Mouse (Mus musculus) midbrain, embryonic 15.5 days (tissue): Measurements from ENCODE around the gene Parp16. TPM values are rescaled to one million over a fixed set of nuclear protein-coding genes. Genes with fewer than 3 reads are reported as not detected.
"Not testable (repeated sequence)": the region's sequence is repeated elsewhere in the genome, so short reads cannot be mapped to it uniquely, and the experiment has no call there.

Experiments used
- ATAC-seq: fragments of 200-750 bp; cut with Nextera tagmentation; replicated peaks from 2 replicates; pipeline ENCODE4 v1.8.0; 2017; ENCODE audit warnings: moderate TSS enrichment
- H3K27ac ChIP-seq: fragments of 300-500 bp; sonication (generic); 2 replicates; pipeline ENCODE4 v1.5.1; 2015; ENCODE audit warnings: mild to moderate bottlenecking, inconsistent platforms
- H3K27me3 ChIP-seq: fragments of 300-500 bp; sonication (generic); replicated peaks from 2 replicates; pipeline ENCODE4 v1.6.1; 2015; ENCODE audit warnings: inconsistent platforms
- H3K36me3 ChIP-seq: fragments of 300-500 bp; sonication (generic); replicated peaks from 2 replicates; pipeline ENCODE4 v1.6.1; 2015; ENCODE audit warnings: inconsistent platforms
- H3K4me1 ChIP-seq: fragments of 300-500 bp; sonication (generic); 2 replicates; pipeline ENCODE4 v1.6.1; 2015; ENCODE audit warnings: inconsistent platforms
- H3K4me2 ChIP-seq: fragments of 300-500 bp; sonication (generic); 2 replicates; pipeline ENCODE4 v1.6.1; 2015; ENCODE audit warnings: inconsistent platforms, mild to moderate bottlenecking, moderate library complexity
- H3K4me3 ChIP-seq: fragments of 300-500 bp; sonication (generic); 2 replicates; pipeline ENCODE4 v1.5.1; 2015; ENCODE audit warnings: mild to moderate bottlenecking, inconsistent platforms
- H3K9ac ChIP-seq: fragments of 300-500 bp; sonication (generic); 2 replicates; pipeline ENCODE4 v1.6.1; 2015; ENCODE audit warnings: mild to moderate bottlenecking, inconsistent platforms
- H3K9me3 ChIP-seq: fragments of 300-500 bp; sonication (generic); 2 replicates; pipeline ENCODE4 v1.6.1; 2016; ENCODE audit warnings: inconsistent platforms
- WGBS: fragments of 180-500 bp; shearing (Covaris S2); methylation state at CpG from one replicate; pipeline ENCODE4 v1.1.7; 2015; ENCODE audit warnings: mixed read lengths; 5-methylcytosine and 5-hydroxymethylcytosine counted together
- polyA plus RNA-seq: library from polyadenylated mRNA; unstranded; fragments of >200 nt; fragmentation: Nextera tagmentation; extraction: Ambion mirVana; gene quantifications from 2 replicates; pipeline ENCODE4 v1.2.1, GENCODE M21; 2015

The Parp16 gene
- polyA plus RNA-seq, 1 experiment from 2014 or later, result 7.6 TPM

GRCm38 (mm10) chr9:65217661-65218060 lies 22.5 kb downstream of the Parp16 start:
- H3K9ac ChIP-seq, result no peak overlapping the region

GRCm38 (mm10) chr9:65218916-65219315 lies 23.8 kb downstream of the Parp16 start:
- Histone ChIP-seq H3K9me3 (no peaks in the 10 kb centered on the region), H3K9ac (no peak overlapping the region), H3K4me2 (no peak overlapping the region), H3K4me1 (peaks cover 8% of the 10 kb centered on the region), H3K27ac (no peak overlapping the region), H3K4me3 (no peak overlapping the region), H3K36me3 (no peaks in the 10 kb centered on the region), H3K27me3 (no peaks in the 10 kb centered on the region)
- no peak for ATAC-seq
- 74% methylated on average over 1 of the region's 1 CpGs for WGBS

More at GRCm38 (mm10) chr9:65217661-65218060, 22.5 kb downstream of the Parp16 start:
- Histone ChIP-seq H3K27me3 (no peaks in the 10 kb centered on the region), H3K4me2 (no peak overlapping the region), H3K4me1 (peaks cover 8% of the 10 kb centered on the region), H3K9me3 (no peaks in the 10 kb centered on the region), H3K27ac (no peak overlapping the region), H3K4me3 (no peak overlapping the region), H3K36me3 (no peaks in the 10 kb centered on the region)
- 71% methylated on average over 6 of the region's 6 CpGs for WGBS
- no peak for ATAC-seq

- not testable (repeated sequence) for H3K27me3 ChIP-seq, ATAC-seq, H3K36me3 ChIP-seq, H3K27ac ChIP-seq, H3K4me3 ChIP-seq, H3K9me3 ChIP-seq, H3K4me2 ChIP-seq, H3K9ac ChIP-seq, H3K4me1 ChIP-seq
- WGBS, result 39% methylated on average over 3 of the region's 3 CpGs
Measured at GRCm38 (mm10) chr9:65220398-65220797, 25.2 kb downstream of the Parp16 start.

GRCm38 (mm10) chr9:65223927-65224326 lies 28.8 kb downstream of the Parp16 start:
- ATAC-seq, result no peak
- Histone ChIP-seq H3K9ac (no peak overlapping the region), H3K4me1 (no peaks in the 10 kb centered on the region), H3K27ac (no peak overlapping the region), H3K4me3 (no peak overlapping the region), H3K4me2 (no peak overlapping the region), H3K36me3 (no peaks in the 10 kb centered on the region), H3K9me3 (no peaks in the 10 kb centered on the region), H3K27me3 (no peaks in the 10 kb centered on the region)
- WGBS, result 87% methylated on average over 6 of the region's 6 CpGs

GRCm38 (mm10) chr9:65225795-65226194 lies 30.6 kb downstream of the Parp16 start:
- no peak for ATAC-seq
- Histone ChIP-seq H3K27me3 (no peaks in the 10 kb centered on the region), H3K27ac (no peak overlapping the region), H3K9ac (no peak overlapping the region), H3K36me3 (0 out of 2 replicates have a peak, but pooled peaks cover 3% of the 10 kb centered on the region), H3K4me1 (no peaks in the 10 kb centered on the region), H3K4me2 (no peak overlapping the region), H3K9me3 (no peaks in the 10 kb centered on the region), H3K4me3 (no peak overlapping the region)
- WGBS, result 33% methylated on average over 4 of the region's 4 CpGs

- WGBS, result 74% methylated on average over 6 of the region's 6 CpGs
- ATAC-seq, result no peak
- 0 out of 2 replicates have a peak, but pooled peaks cover 3% of the 10 kb centered on the region for H3K36me3 ChIP-seq
- H3K9ac ChIP-seq, result no peak overlapping the region
- no peaks in the 10 kb centered on the region for H3K27me3 ChIP-seq
- no peak overlapping the region for H3K27ac ChIP-seq
- no peaks in the 10 kb centered on the region for H3K4me1 ChIP-seq
- H3K4me3 ChIP-seq, result no peak overlapping the region
- no peaks in the 10 kb centered on the region for H3K9me3 ChIP-seq
- H3K4me2 ChIP-seq, result no peak overlapping the region
Measured at GRCm38 (mm10) chr9:65230250-65230649, 35.1 kb downstream of the Parp16 start.

- H3K4me2 ChIP-seq, result no peak overlapping the region
- WGBS, result 52% methylated on average over 8 of the region's 8 CpGs
- no peak for ATAC-seq
- no peaks in the 10 kb centered on the region for H3K4me1 ChIP-seq
- H3K4me3 ChIP-seq, result no peak overlapping the region
- 0 out of 2 replicates have a peak, but pooled peaks cover 3% of the 10 kb centered on the region for H3K36me3 ChIP-seq
- H3K9ac ChIP-seq, result no peak overlapping the region
- no peaks in the 10 kb centered on the region for H3K9me3 ChIP-seq
- H3K27me3 ChIP-seq, result no peaks in the 10 kb centered on the region
- H3K27ac ChIP-seq, result no peak overlapping the region
Measured at GRCm38 (mm10) chr9:65231284-65231683, 36.1 kb downstream of the Parp16 start.

- no peak for ATAC-seq
- H3K4me2 ChIP-seq, result no peak overlapping the region
- H3K27ac ChIP-seq, result no peak overlapping the region
- no peaks in the 10 kb centered on the region for H3K9me3 ChIP-seq
- no peak overlapping the region for H3K9ac ChIP-seq
- no peak overlapping the region for H3K4me3 ChIP-seq
- H3K4me1 ChIP-seq, result no peaks in the 10 kb centered on the region
- WGBS, result 93% methylated on average over 9 of the region's 9 CpGs
- H3K36me3 ChIP-seq, result 0 out of 2 replicates have a peak, but pooled peaks cover 3% of the 10 kb centered on the region
- no peaks in the 10 kb centered on the region for H3K27me3 ChIP-seq
Measured at GRCm38 (mm10) chr9:65233243-65233985, 38.3 kb downstream of the Parp16 start.

- Histone ChIP-seq H3K9me3 (no peaks in the 10 kb centered on the region), H3K4me2 (no peak overlapping the region), H3K36me3 (0 out of 2 replicates have a peak, but pooled peaks cover 3% of the 10 kb centered on the region), H3K27ac (no peak overlapping the region), H3K9ac (no peak overlapping the region), H3K27me3 (no peaks in the 10 kb centered on the region), H3K4me3 (no peak overlapping the region), H3K4me1 (no peaks in the 10 kb centered on the region)
- 88% methylated on average over 3 of the region's 3 CpGs for WGBS
- ATAC-seq, result no peak
Measured at GRCm38 (mm10) chr9:65234734-65235133, 39.6 kb downstream of the Parp16 start.

- Histone ChIP-seq H3K9me3 (no peaks in the 10 kb centered on the region), H3K4me2 (no peak overlapping the region), H3K9ac (no peak overlapping the region), H3K4me3 (no peak overlapping the region), H3K4me1 (no peaks in the 10 kb centered on the region; the same call in 1 of the 2 replicates), H3K27ac (no peak overlapping the region), H3K27me3 (no peaks in the 10 kb centered on the region), H3K36me3 (no peaks in the 10 kb centered on the region)
- no peak for ATAC-seq
- WGBS, result 63% methylated on average over 1 of the region's 1 CpGs
Measured at GRCm38 (mm10) chr9:65235601-65236000, 40.4 kb downstream of the Parp16 start.

- 85% methylated on average over 11 of the region's 11 CpGs for WGBS
- Histone ChIP-seq H3K36me3 (no peaks in the 10 kb centered on the region), H3K4me2 (no peak overlapping the region), H3K27ac (no peak overlapping the region), H3K27me3 (no peaks in the 10 kb centered on the region), H3K9me3 (no peaks in the 10 kb centered on the region), H3K9ac (no peak overlapping the region), H3K4me1 (no peaks in the 10 kb centered on the region; the same call in 1 of the 2 replicates), H3K4me3 (no peak overlapping the region)
- no peak for ATAC-seq
Measured at GRCm38 (mm10) chr9:65237616-65238015, 42.5 kb downstream of the Parp16 start.

GRCm38 (mm10) chr9:65238191-65238760 lies 43.1 kb downstream of the Parp16 start:
- H3K4me1 ChIP-seq, result no peaks in the 10 kb centered on the region; the same call in 1 of the 2 replicates
- no peak overlapping the region for H3K4me3 ChIP-seq
- no peak for ATAC-seq
- 82% methylated on average over 13 of the region's 13 CpGs for WGBS
- H3K27ac ChIP-seq, result no peak overlapping the region
- no peaks in the 10 kb centered on the region for H3K36me3 ChIP-seq
- no peak overlapping the region for H3K9ac ChIP-seq
- H3K9me3 ChIP-seq, result no peaks in the 10 kb centered on the region
- H3K27me3 ChIP-seq, result no peaks in the 10 kb centered on the region
- H3K4me2 ChIP-seq, result no peak overlapping the region

GRCm38 (mm10) chr9:65239176-65239575 lies 44.0 kb downstream of the Parp16 start:
- no peaks in the 10 kb centered on the region; the same call in 1 of the 2 replicates for H3K4me1 ChIP-seq
- ATAC-seq, result no peak
- H3K9me3 ChIP-seq, result no peaks in the 10 kb centered on the region
- H3K4me2 ChIP-seq, result no peak overlapping the region
- no peaks in the 10 kb centered on the region for H3K36me3 ChIP-seq
- H3K9ac ChIP-seq, result no peak overlapping the region
- no peak overlapping the region for H3K27ac ChIP-seq
- 94% methylated on average over 4 of the region's 4 CpGs for WGBS
- H3K27me3 ChIP-seq, result no peaks in the 10 kb centered on the region
- H3K4me3 ChIP-seq, result no peak overlapping the region
